ENCODE assay signal across 8 mouse cellular contexts in the genomic region with DNA sequence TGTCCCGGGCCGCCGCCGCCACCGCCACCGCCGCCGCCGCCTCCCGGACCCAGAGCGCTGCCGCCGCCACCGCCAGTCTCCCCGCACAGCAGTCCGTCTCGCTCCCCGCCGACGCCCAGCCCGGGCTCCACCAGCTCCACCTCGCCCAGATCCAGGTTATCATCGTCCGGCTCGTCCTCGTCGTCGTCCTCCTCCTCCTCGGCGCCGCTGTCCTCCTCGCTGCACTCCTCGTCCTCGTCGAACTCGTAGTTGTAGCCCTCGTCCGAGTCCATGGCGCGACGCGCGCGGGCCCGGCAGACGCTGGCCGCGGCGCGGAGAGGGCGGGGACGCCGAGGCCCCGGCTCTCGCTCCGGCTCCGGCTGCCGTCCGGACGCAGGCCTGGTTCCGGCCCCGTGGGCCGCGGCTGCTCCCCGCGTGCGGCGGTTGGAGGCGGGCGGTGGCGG. TPM values are rescaled to one million over a fixed set of nuclear protein-coding genes. Genes with fewer than 3 reads are reported as not detected.
A peak's percentile ranks its signal among the peaks of the same experiment; 100 is the strongest.
DNase-seq lines count a peak whose midpoint lies in the region; ATAC-seq and TF ChIP-seq lines count a peak whose summit lies in the region.

No protein-coding gene starts in this region.

- no peaks in the 10 kb centered on the region for H3K9me3 ChIP-seq in kidney, embryonic 16.5 days (ENCODE audit: low read length)
- no peaks in the 10 kb centered on the region for H3K9me3 ChIP-seq in G1E (replicated peaks)
- no peaks in the 10 kb centered on the region for H3K9me3 ChIP-seq in embryonic facial prominence, embryonic 14.5 days (ENCODE audit: control insufficient read depth, low read length)
- H3K9me3 ChIP-seq in limb, embryonic 11.5 days (ENCODE audit: control insufficient read depth, low read length), result no peaks in the 10 kb centered on the region

- H3K4me1 ChIP-seq in kidney, embryonic 16.5 days (ENCODE audit: insufficient read depth, low read length), result peaks cover 7% of the 10 kb centered on the region; the same call in 1 of the 2 replicates
- peaks cover 16% of the 10 kb centered on the region; the same call in 1 of the 2 replicates for H3K4me1 ChIP-seq in G1E (ENCODE audit: insufficient read depth, low read depth, low read length)
- H3K4me1 ChIP-seq in embryonic facial prominence, embryonic 14.5 days (ENCODE audit: control insufficient read depth, insufficient read depth, low read length), result peaks cover 15% of the 10 kb centered on the region; the same call in 1 of the 2 replicates
- H3K4me1 ChIP-seq in limb, embryonic 11.5 days (ENCODE audit: control insufficient read depth, insufficient read depth, low read length), result no peaks in the 10 kb centered on the region

- H3K9ac ChIP-seq in kidney, embryonic 16.5 days (replicated peaks; ENCODE audit: low read length), result peak overlapping the region; percentile 97
- H3K9ac ChIP-seq in embryonic facial prominence, embryonic 14.5 days (ENCODE audit: low read depth, low read length), result peak overlapping the region; percentile 98
- peak overlapping the region; percentile 99 for H3K9ac ChIP-seq in limb, embryonic 11.5 days (ENCODE audit: low read length)

- H3K27ac ChIP-seq in kidney, embryonic 16.5 days (ENCODE audit: low read length), result peak overlapping the region; percentile 97
- H3K27ac ChIP-seq in embryonic facial prominence, embryonic 14.5 days (replicated peaks; ENCODE audit: low read depth, low read length), result peak overlapping the region; percentile 99
- peak overlapping the region; percentile 98 for H3K27ac ChIP-seq in limb, embryonic 11.5 days (replicated peaks; ENCODE audit: low read depth, low read length)

- TF ChIP-seq CTCF in G1E (IDR thresholded peaks at IDR 0.05; ENCODE audit: low read depth, low read length), result no peak

- H3K79me2 ChIP-seq in myocyte (ENCODE audit: control insufficient read depth, insufficient read depth), result peaks cover 48% of the 10 kb centered on the region

- H3K4me2 ChIP-seq in kidney, embryonic 16.5 days (replicated peaks; ENCODE audit: low read depth, low read length), result peak overlapping the region; percentile 94
- peak overlapping the region; percentile 96 for H3K4me2 ChIP-seq in embryonic facial prominence, embryonic 14.5 days (ENCODE audit: low read depth, low read length)
- peak overlapping the region; percentile 80 for H3K4me2 ChIP-seq in limb, embryonic 11.5 days (ENCODE audit: low read depth, severe bottlenecking)
- H3K4me2 ChIP-seq in myocyte (ENCODE audit: low read depth), result no peak overlapping the region

- H3K4me3 ChIP-seq in kidney, embryonic 16.5 days (ENCODE audit: low read length), result peak overlapping the region; percentile 99
- H3K4me3 ChIP-seq in G1E (ENCODE audit: low read depth, low read length) (peak overlapping the region; percentile 97), myocyte (peak overlapping the region; percentile 81)
- H3K4me3 ChIP-seq in embryonic facial prominence, embryonic 14.5 days (ENCODE audit: low read depth, low read length), result peak overlapping the region; percentile 100
- peak overlapping the region; percentile 99 for H3K4me3 ChIP-seq in limb, embryonic 11.5 days (ENCODE audit: low read depth, low read length)

- DNase-seq in kidney, postnatal 25 days, result no peak
- peak; percentile 55 for DNase-seq in G1E (ENCODE audit: low spot score)
- DNase-seq in embryonic facial prominence, embryonic 14.5 days (ENCODE audit: low spot score), result no peak
- DNase-seq in limb, embryonic 11.5 days (ENCODE audit: low spot score), result no peak
- DNase-seq in retina, postnatal 1 day, result no peak
- no peak for DNase-seq in gastrocnemius, postnatal 10 days

- H3K36me3 ChIP-seq in kidney, embryonic 16.5 days (ENCODE audit: insufficient read depth, low read length), result no peaks in the 10 kb centered on the region
- H3K36me3 ChIP-seq in G1E (replicated peaks), result peaks cover 7% of the 10 kb centered on the region
- no peaks in the 10 kb centered on the region for H3K36me3 ChIP-seq in embryonic facial prominence, embryonic 14.5 days (ENCODE audit: control insufficient read depth, insufficient read depth, low read length)
- no peaks in the 10 kb centered on the region for H3K36me3 ChIP-seq in limb, embryonic 11.5 days (ENCODE audit: control insufficient read depth, insufficient read depth, low read length)
- H3K36me3 ChIP-seq in myocyte (ENCODE audit: control insufficient read depth, insufficient read depth), result no peaks in the 10 kb centered on the region

- peak; percentile 76 for ATAC-seq in kidney, embryonic 16.5 days (ENCODE audit: low FRiP score, low TSS enrichment)
- ATAC-seq in G1E (ENCODE audit: extremely low read depth, insufficient number of reproducible peaks, low FRiP score, poor library complexity, severe bottlenecking), result no peak
- peak; percentile 71 for ATAC-seq in embryonic facial prominence, embryonic 14.5 days (ENCODE audit: low read depth)
- peak; percentile 65 for ATAC-seq in limb, embryonic 11.5 days (ENCODE audit: insufficient number of reproducible peaks, low FRiP score, low TSS enrichment, low read depth)

- no peaks in the 10 kb centered on the region for H3K27me3 ChIP-seq in kidney, embryonic 16.5 days (ENCODE audit: insufficient read depth, low read length)
- H3K27me3 ChIP-seq in G1E (ENCODE audit: insufficient read depth, low read length) (no peaks in the 10 kb centered on the region), myocyte (ENCODE audit: control insufficient read depth, insufficient read depth, insufficient read length) (no peaks in the 10 kb centered on the region)
- H3K27me3 ChIP-seq in embryonic facial prominence, embryonic 14.5 days (replicated peaks; ENCODE audit: control insufficient read depth, insufficient read depth, low read length), result no peaks in the 10 kb centered on the region
- no peaks in the 10 kb centered on the region for H3K27me3 ChIP-seq in limb, embryonic 11.5 days (ENCODE audit: control insufficient read depth, insufficient read depth, low read length)

- peak overlapping the region; percentile 97 for H3ac ChIP-seq in myocyte (ENCODE audit: control insufficient read depth, insufficient read length)

- TF ChIP-seq POLR2A in myocyte (IDR thresholded peaks at IDR 0.05; ENCODE audit: insufficient read length, low read depth), result no peak

- under 1% methylated on average over 44 of the region's 71 CpGs for WGBS in kidney, embryonic 16.5 days
- WGBS in embryonic facial prominence, embryonic 14.5 days, result 1% methylated on average over 21 of the region's 71 CpGs
- 0% methylated on average over 61 of the region's 71 CpGs for WGBS in limb, embryonic 11.5 days

TF ChIP-seq in myocyte, 11 proteins besides CTCF, POLR2A, EP300 and RAD21:
- TF ChIP-seq TCF12 (IDR thresholded peaks at IDR 0.05; ENCODE audit: insufficient read depth, poor library complexity, severe bottlenecking), result no peak
- no peak for TF ChIP-seq TCF3 (IDR thresholded peaks at IDR 0.05; ENCODE audit: insufficient read length, low read depth)
- no peak for TF ChIP-seq USF1 (IDR thresholded peaks at IDR 0.05; ENCODE audit: low read depth)
- TF ChIP-seq MAX (IDR thresholded peaks at IDR 0.05; ENCODE audit: low read depth), result no peak
- TF ChIP-seq POLR2AphosphoS2 (IDR thresholded peaks at IDR 0.05; ENCODE audit: insufficient read length, low read depth), result no peak
- no peak for TF ChIP-seq MYOD1 (IDR thresholded peaks at IDR 0.05; ENCODE audit: control insufficient read depth in 1 of 3, insufficient read length in 2 of 3, low read depth in 2 of 3)
- no peak for TF ChIP-seq SRF (IDR thresholded peaks at IDR 0.05; ENCODE audit: control insufficient read depth, insufficient read length, low read depth)
- TF ChIP-seq E2F4 (IDR thresholded peaks at IDR 0.05; ENCODE audit: insufficient read depth), result no peak
- TF ChIP-seq CEBPB (IDR thresholded peaks at IDR 0.05; ENCODE audit: insufficient read depth, poor library complexity, severe bottlenecking), result no peak
- no peak for TF ChIP-seq REST (IDR thresholded peaks at IDR 0.05; ENCODE audit: insufficient read depth, insufficient read length)
- TF ChIP-seq MYOG (IDR thresholded peaks at IDR 0.05; ENCODE audit: control insufficient read depth in 1 of 3, insufficient read depth in 1 of 3, insufficient read length in 2 of 3, low read depth in 2 of 3), result no peak
TF ChIP-seq in myocyte: peak in this region for 0.

RNA-seq across cellular contexts. Expression of gene Arih1, which starts 0.3 kb away (rescaled TPM):
- polyA plus RNA-seq in kidney, embryonic 16.5 days (2015; fragmentation: Nextera tagmentation; extraction: Ambion mirVana), result 12.4 and 13.6 TPM in 2 replicates
- total RNA-seq in G1E (2014; fragmentation: Nextera tagmentation) (207 and 218 TPM in 2 replicates), G1E (2017) (66.8 and 89.3 TPM in 2 replicates)
- polyA plus RNA-seq in G1E (2012) (47.5 and 69.3 TPM in 2 replicates), myocyte (2012; fragmentation: generic; extraction: Trizol) (38.1 TPM)
- 15.5 and 16.7 TPM in 2 replicates for polyA plus RNA-seq in embryonic facial prominence, embryonic 14.5 days (2014; fragmentation: Nextera tagmentation; extraction: Ambion mirVana)
- polyA plus RNA-seq in limb, embryonic 11.5 days (2014; fragmentation: Nextera tagmentation; extraction: Ambion mirVana), result 20.3 and 21.2 TPM in 2 replicates
- total RNA-seq in gastrocnemius, postnatal 10 days (2021), result 10 to 100 TPM; 79.2 to 92.0 TPM

RNA-seq across cellular contexts. Expression of gene Hexa, which starts 53.2 kb away (rescaled TPM):
- polyA plus RNA-seq in kidney, embryonic 16.5 days (2015; fragmentation: Nextera tagmentation; extraction: Ambion mirVana), result 69.7 and 78.1 TPM in 2 replicates
- not detected in 2 replicates for total RNA-seq in G1E (2014; fragmentation: Nextera tagmentation)
- total RNA-seq in G1E (2017), result 0.41 and 0.55 TPM in 2 replicates
- polyA plus RNA-seq in G1E (2012), result 0.04 and 0.06 TPM in 2 replicates
- polyA plus RNA-seq in embryonic facial prominence, embryonic 14.5 days (2014; fragmentation: Nextera tagmentation; extraction: Ambion mirVana), result 101 and 107 TPM in 2 replicates
- 47.1 and 49.5 TPM in 2 replicates for polyA plus RNA-seq in limb, embryonic 11.5 days (2014; fragmentation: Nextera tagmentation; extraction: Ambion mirVana)
- polyA plus RNA-seq in myocyte (2012; fragmentation: generic; extraction: Trizol), result 131 TPM
- total RNA-seq in gastrocnemius, postnatal 10 days (2021), result 10 to 100 TPM; 25.7 to 37.4 TPM

RNA-seq across cellular contexts. Expression of gene Tmem202, which starts 53.5 kb away (rescaled TPM):
- 0.27 TPM in 1 of 2 replicates, not detected in the other for polyA plus RNA-seq in kidney, embryonic 16.5 days (2015; fragmentation: Nextera tagmentation; extraction: Ambion mirVana)
- total RNA-seq in G1E (2014; fragmentation: Nextera tagmentation) (not detected in 2 replicates), G1E (2017) (not detected in 2 replicates)
- polyA plus RNA-seq in G1E (2012) (not detected in 2 replicates), myocyte (2012; fragmentation: generic; extraction: Trizol) (1.2 TPM)
- polyA plus RNA-seq in embryonic facial prominence, embryonic 14.5 days (2014; fragmentation: Nextera tagmentation; extraction: Ambion mirVana), result 0.15 and 0.64 TPM in 2 replicates
- polyA plus RNA-seq in limb, embryonic 11.5 days (2014; fragmentation: Nextera tagmentation; extraction: Ambion mirVana), result 0.13 and 0.28 TPM in 2 replicates
- under 1 TPM; 0.56 to 0.63 TPM for total RNA-seq in gastrocnemius, postnatal 10 days (2021)

Comparison
In these comparisons a context has a peak if more than half of its experiments do, and no peak if none do; other contexts are left out.
1. RNA of gene Hexa, which starts 53.2 kb away (polyA plus RNA-seq): 131 TPM in myocyte (single experiment), 101 to 107 TPM in embryonic facial prominence, embryonic 14.5 days, 69.7 to 78.1 TPM in kidney, embryonic 16.5 days and 47.1 to 49.5 TPM in limb, embryonic 11.5 days; 0.04 to 0.06 TPM in G1E; every median in the first group is over 10 times any median in the second.
2. Peak in every context shown above with its lines, with median percentiles within 50 percentile points of each other: H3K27ac ChIP-seq, H3K4me3 ChIP-seq and H3K9ac ChIP-seq.